Mouse (Mus musculus) lung, postnatal 0 days (tissue): Measurements from ENCODE around the gene Mrps18c.

ENCODE experiments used
- CTCF ChIP-seq: IDR thresholded peaks from 2 replicates; pipeline ENCODE4 v1.5.1; 2016; ENCODE audit warnings: antibody characterized with exemption, mild to moderate bottlenecking
- EP300 ChIP-seq: IDR thresholded peaks from 2 replicates; pipeline ENCODE4 v1.6.1; 2016; ENCODE audit warnings: antibody characterized with exemption, mild to moderate bottlenecking, control low read depth

- TF ChIP-seq CTCF: no peak
- TF ChIP-seq EP300: no peak
Measured at GRCm38 (mm10) chr5:100847143-100847542, 48.7 kb downstream of the Mrps18c start.
